Mouse (Mus musculus): Measurements from ENCODE around the gene Zfp422. TPM values are rescaled to one million over a fixed set of nuclear protein-coding genes. Genes with fewer than 3 reads are reported as not detected.
"Not testable (repeated sequence)": the region's sequence is repeated elsewhere in the genome, so short reads cannot be mapped to it uniquely, and the experiment has no call there.

Zfp422 gene
- total and polyA plus RNA-seq, 3 experiments: 11.9 to 33.4 (median 33.2) TPM

DNA sequence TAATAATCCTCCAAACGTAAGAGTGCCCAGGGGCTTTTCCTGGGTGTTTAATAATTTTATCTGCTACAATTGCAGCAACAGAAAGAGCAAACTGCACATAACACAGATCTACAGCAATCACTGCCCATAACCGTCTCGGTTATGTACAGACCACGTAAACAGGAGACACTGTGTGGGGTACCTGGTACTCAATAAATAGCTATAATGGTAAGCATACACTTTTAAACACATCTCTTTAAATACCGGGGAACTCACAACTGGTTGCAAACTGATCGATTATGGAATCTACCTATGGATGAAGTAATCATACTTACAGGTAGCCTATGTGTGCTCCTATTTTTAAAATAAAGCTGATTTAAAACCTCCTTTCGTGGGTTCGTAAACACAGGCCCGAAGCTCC lies 704 bp downstream of the Zfp422 start:
- peaks cover 15% of the 10 kb centered on the region for H3K79me2 ChIP-seq (replicated peaks; ENCODE audit: control insufficient read depth, extremely low read depth, insufficient read depth, poor library complexity, severe bottlenecking)
- peak overlapping the region; percentile 94 for H3K4me2 ChIP-seq (ENCODE audit: insufficient read depth, low read depth, poor library complexity, severe bottlenecking)
- no peaks in the 10 kb centered on the region for H3K9me3 ChIP-seq (replicated peaks; ENCODE audit: low read length)
- H3K27me3 ChIP-seq (replicated peaks): no peaks in the 10 kb centered on the region
- TF ChIP-seq USF2 (conservative IDR thresholded peaks at IDR 0.05; ENCODE audit: low read depth, low read length): no peak
- no peak for TF ChIP-seq MEF2A (IDR thresholded peaks at IDR 0.05; ENCODE audit: borderline replicate concordance, low read depth, low read length)
- H3K9ac ChIP-seq (ENCODE audit: insufficient read depth, low read depth): peak overlapping the region; percentile 90
- H3K4me3 ChIP-seq (replicated peaks in 1 of 3; ENCODE audit: low read depth in 2 of 3, low read length in 2 of 3, poor library complexity in 1 of 3): peak overlapping the region; percentile 81 to 88 (median 85)
- H3K36me3 ChIP-seq (replicated peaks in 1 of 2; ENCODE audit: control insufficient read depth in 1 of 2, insufficient read depth in 1 of 2, low read length in 1 of 2): peaks cover 11 to 22% of the 10 kb centered on the region in 2 experiments
- dilution Hi-C loops (cut with MboI; ENCODE audit: extremely low pct_ligation_motif_present, extremely low pct_unique_long_range_greater_than_20kb, low sequenced_read_pairs): no loop called here
- in situ Hi-C loops (cut with MboI; ENCODE audit: low pct_ligation_motif_present, low pct_unique_long_range_greater_than_20kb, low sequenced_read_pairs): no loop called here
- H3K4me1 ChIP-seq (ENCODE audit: control insufficient read depth in 1 of 2, insufficient read depth in 2 of 2): peaks cover 3 to 30% of the 10 kb centered on the region in 2 experiments
- no peak overlapping the region for H3K27ac ChIP-seq (ENCODE audit: insufficient read depth, low read depth)
- DNase-seq (ENCODE audit: extremely low read depth): no peak

GRCm38 (mm10) chr6:116626417-116626816 lies 2.4 kb downstream of the Zfp422 start:
- H3K9me3 ChIP-seq (replicated peaks; ENCODE audit: low read length); in situ Hi-C loops (cut with MboI; ENCODE audit: low pct_ligation_motif_present, low pct_unique_long_range_greater_than_20kb, low sequenced_read_pairs): not testable (repeated sequence)

GRCm38 (mm10) chr6:116621318-116622023 lies 7.3 kb downstream of the Zfp422 start:
- no peak overlapping the region for H3K4me3 ChIP-seq (replicated peaks in 1 of 3; ENCODE audit: low read depth in 2 of 3, low read length in 2 of 3, poor library complexity in 1 of 3)
- peaks cover 2 to 6% of the 10 kb centered on the region in 2 experiments; a peak in 3 of 4 replicates for H3K4me1 ChIP-seq (ENCODE audit: control insufficient read depth in 1 of 2, insufficient read depth in 2 of 2)
- no peaks in the 10 kb centered on the region; the same call in 1 of the 2 replicates for H3K79me2 ChIP-seq (replicated peaks; ENCODE audit: control insufficient read depth, extremely low read depth, insufficient read depth, poor library complexity, severe bottlenecking)
- dilution Hi-C loops (cut with MboI; ENCODE audit: extremely low pct_ligation_motif_present, extremely low pct_unique_long_range_greater_than_20kb, low sequenced_read_pairs): no loop called here
- H3K9me3 ChIP-seq (replicated peaks; ENCODE audit: low read length): no peaks in the 10 kb centered on the region
- peaks cover 8 to 11% of the 10 kb centered on the region in 2 experiments for H3K36me3 ChIP-seq (replicated peaks in 1 of 2; ENCODE audit: control insufficient read depth in 1 of 2, insufficient read depth in 1 of 2, low read length in 1 of 2)
- in situ Hi-C loops (cut with MboI; ENCODE audit: low pct_ligation_motif_present, low pct_unique_long_range_greater_than_20kb, low sequenced_read_pairs): loop anchor here (25.0 kb wide), 1 partner anchor 609 kb away; no protein-coding TSS in a partner anchor
- H3K27ac ChIP-seq (ENCODE audit: insufficient read depth, low read depth): no peak overlapping the region
- no peak for DNase-seq (ENCODE audit: extremely low read depth)
- TF ChIP-seq JUND (conservative IDR thresholded peaks at IDR 0.05; ENCODE audit: low read depth, low read length) (no peak), MXI1 (IDR thresholded peaks at IDR 0.05; ENCODE audit: low read depth, low read length) (no peak), MAZ (IDR thresholded peaks at IDR 0.05; ENCODE audit: low read depth, low read length) (no peak), CTCF (conservative IDR thresholded peaks at IDR 0.05 in 1 of 2, IDR thresholded peaks at IDR 0.05 in 1 of 2; ENCODE audit: low read depth in 2 of 2, low read length in 2 of 2) (no peak), NELFE (IDR thresholded peaks at IDR 0.05; ENCODE audit: low read depth, low read length) (no peak), HCFC1 (IDR thresholded peaks at IDR 0.05; ENCODE audit: low read depth, low read length) (no peak), USF2 (conservative IDR thresholded peaks at IDR 0.05; ENCODE audit: low read depth, low read length) (no peak), MAFK (IDR thresholded peaks at IDR 0.05; ENCODE audit: insufficient replicate concordance, low read length) (no peak), RAD21 (IDR thresholded peaks at IDR 0.05; ENCODE audit: low read depth, low read length) (no peak), UBTF (IDR thresholded peaks at IDR 0.05; ENCODE audit: low read depth, low read length) (no peak), GABPA (IDR thresholded peaks at IDR 0.05; ENCODE audit: insufficient replicate concordance, low read depth, low read length) (no peak)
- H3K4me2 ChIP-seq (ENCODE audit: insufficient read depth, low read depth, poor library complexity, severe bottlenecking): no peak overlapping the region
- H3K27me3 ChIP-seq (replicated peaks): no peaks in the 10 kb centered on the region
- no peak overlapping the region for H3K9ac ChIP-seq (ENCODE audit: insufficient read depth, low read depth)

More at GRCm38 (mm10) chr6:116626417-116626816, 2.4 kb downstream of the Zfp422 start:
- H3K27ac ChIP-seq (ENCODE audit: insufficient read depth, low read depth); H3K4me2 ChIP-seq (ENCODE audit: insufficient read depth, low read depth, poor library complexity, severe bottlenecking); H3K27me3 ChIP-seq (replicated peaks); H3K4me3 ChIP-seq (replicated peaks in 1 of 3; ENCODE audit: low read depth in 2 of 3, low read length in 2 of 3, poor library complexity in 1 of 3); H3K9ac ChIP-seq (ENCODE audit: insufficient read depth, low read depth); dilution Hi-C loops (cut with MboI; ENCODE audit: extremely low pct_ligation_motif_present, extremely low pct_unique_long_range_greater_than_20kb, low sequenced_read_pairs); DNase-seq (ENCODE audit: extremely low read depth): not testable (repeated sequence)
- Histone ChIP-seq H3K36me3 (replicated peaks in 1 of 2; ENCODE audit: control insufficient read depth in 1 of 2, insufficient read depth in 1 of 2, low read length in 1 of 2) (peaks cover 11 to 16% of the 10 kb centered on the region in 2 experiments), H3K4me1 (ENCODE audit: control insufficient read depth in 1 of 2, insufficient read depth in 2 of 2) (peaks cover 9 to 23% of the 10 kb centered on the region in 2 experiments), H3K79me2 (replicated peaks; ENCODE audit: control insufficient read depth, extremely low read depth, insufficient read depth, poor library complexity, severe bottlenecking) (peaks cover 15% of the 10 kb centered on the region)

Measured in CH12.LX (cell line).